Mouse (Mus musculus) layer of hippocampus, adult 2 months (tissue): ENCODE data around the gene Gm38655. TPM values are rescaled to one million over a fixed set of nuclear protein-coding genes. Genes with fewer than 3 reads are reported as not detected.
"Not testable (repeated sequence)": the region's sequence is repeated elsewhere in the genome, so short reads cannot be mapped to it uniquely, and the experiment has no call there.

Experiments
- DNase-seq, 2 experiments: peaks; one replicate each; pipeline ENCODE4 v3.0.0; 2022; ENCODE audit warnings: low spot score in 2 of 2
- H3K27ac ChIP-seq: fragments of 200-600 bp; 2 replicates; pipeline ENCODE4 v1.8.1; 2022
- H3K4me3 ChIP-seq: fragments of 200-600 bp; 2 replicates; pipeline ENCODE4 v1.8.1; 2022; ENCODE audit warnings: mild to moderate bottlenecking
- CTCF ChIP-seq: fragments of 200-600 bp; conservative IDR thresholded peaks from 2 replicates; pipeline ENCODE4 v1.8.1; 2022; ENCODE audit warnings: antibody characterized with exemption, mild to moderate bottlenecking, moderate library complexity
- total RNA-seq, 2 experiments: library from RNA; stranded (reverse); gene quantifications; 2 replicates each; pipeline ENCODE4 v1.2.3; 2021

The Gm38655 gene
- total RNA-seq, 2 experiments from 2014 or later = not detected

- TF ChIP-seq CTCF = no peak
- Histone ChIP-seq H3K27ac (no peak within 1 kb of the TSS), H3K4me3 (no peak within 1 kb of the TSS)
- DNase-seq = no peak
Measured at GRCm38 (mm10) chr17:25162161-25162560, 13.1 kb downstream of the Gm38655 start, which contains the start of gene Ccdc154. TSS of gene Ccdc154 (plus strand) at chr17:25162461.

DNA sequence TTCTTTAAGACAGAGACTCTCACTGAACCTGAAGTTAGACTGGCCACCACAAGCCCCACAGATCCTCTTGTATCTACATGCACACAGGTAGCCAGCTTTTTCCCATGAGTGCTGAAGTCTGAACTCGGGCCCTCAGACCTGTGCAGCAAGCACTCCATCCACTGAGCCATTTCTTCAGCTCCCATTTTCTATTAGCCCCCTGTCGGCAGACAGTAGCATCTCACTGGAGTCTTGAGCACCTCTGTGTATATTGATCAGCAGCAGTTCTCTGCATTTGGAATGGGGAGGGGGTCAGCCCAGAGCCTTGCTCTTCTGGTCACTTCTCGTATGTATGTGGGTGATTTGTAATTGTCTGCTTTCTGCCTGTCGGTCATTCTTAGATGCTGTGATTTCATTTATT is 35.3 kb downstream of the Gm38655 start:
- H3K4me3 ChIP-seq = no peak overlapping the region
- TF ChIP-seq CTCF = peak; percentile 70
- DNase-seq = no peak
- H3K27ac ChIP-seq = no peak overlapping the region

DNA sequence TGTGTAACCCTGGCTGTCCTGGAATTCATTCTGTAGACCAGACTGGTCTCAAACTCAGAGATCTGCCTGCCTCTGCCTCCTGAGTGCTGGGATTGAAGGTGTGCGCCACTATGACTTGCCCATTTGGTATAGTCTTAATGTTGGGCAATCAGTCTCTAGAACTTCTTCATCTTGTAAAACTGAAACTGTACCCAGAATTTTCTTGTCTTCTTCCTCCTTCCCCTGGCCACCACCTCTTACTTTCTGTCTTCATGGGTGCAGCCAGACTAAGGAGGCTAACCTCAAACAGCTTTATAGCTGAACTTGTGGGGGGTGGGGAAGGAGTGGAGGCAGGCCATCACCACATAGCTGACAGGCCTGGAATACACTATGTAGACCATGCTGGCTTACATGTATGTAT is 36.5 kb downstream of the Gm38655 start:
- Histone ChIP-seq H3K27ac (no peak overlapping the region), H3K4me3 (no peak overlapping the region)
- DNase-seq = no peak
- no peak for TF ChIP-seq CTCF

DNA sequence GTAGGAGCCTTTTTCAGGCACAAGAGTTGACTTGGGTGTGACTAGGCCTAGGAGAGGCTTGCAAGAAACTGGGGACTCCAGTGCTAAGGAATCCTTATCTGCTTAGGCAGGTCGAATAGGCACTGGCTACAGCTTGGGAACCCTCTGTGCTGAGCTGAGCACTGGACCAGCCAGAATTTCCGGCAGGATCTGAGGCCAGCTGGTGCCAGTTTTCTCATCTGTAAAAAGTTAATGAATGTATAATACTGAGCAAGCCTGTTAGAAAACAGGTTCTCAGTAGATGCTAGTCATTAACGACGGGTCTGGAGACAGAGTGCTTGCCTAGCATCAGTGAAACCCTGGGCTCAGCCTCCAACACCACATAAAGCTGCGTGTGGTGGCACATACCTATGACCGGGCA is 39.6 kb downstream of the Gm38655 start:
- DNase-seq = no peak
- H3K4me3 ChIP-seq = no peak overlapping the region

GRCm38 (mm10) chr17:25133275-25133698 is 42.0 kb downstream of the Gm38655 start, which contains the start of gene Clcn7:
TSS of gene Clcn7 (plus strand) at chr17:25133391.
- Histone ChIP-seq H3K4me3 (peak within 1 kb of the TSS; percentile 84), H3K27ac (peak within 1 kb of the TSS; percentile 90)
- DNase-seq = peak; percentile 93 to 95
- no peak for TF ChIP-seq CTCF

More for the DNA sequence above, 39.6 kb downstream of the Gm38655 start:
- TF ChIP-seq CTCF = no peak
- H3K27ac ChIP-seq = no peak overlapping the region

DNA sequence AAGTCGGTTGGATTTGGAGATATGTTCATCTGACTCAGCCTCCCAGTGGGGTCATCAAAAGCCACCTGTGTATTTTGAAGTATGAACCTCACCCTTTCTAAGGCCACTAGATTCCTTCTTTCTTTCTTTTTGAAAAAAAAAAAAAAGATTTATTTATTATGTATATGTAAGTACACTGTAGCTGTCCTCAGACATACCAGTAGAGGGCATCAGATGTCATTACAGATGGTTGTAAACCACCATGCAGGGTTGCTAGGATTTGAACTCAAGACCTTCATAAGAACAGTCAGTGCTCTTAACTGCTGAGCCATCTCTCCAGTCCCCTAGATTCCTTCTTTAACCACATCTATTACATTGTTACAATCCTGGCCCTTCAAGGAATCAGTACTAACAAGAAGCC is 45.2 kb downstream of the Gm38655 start:
- no peak for DNase-seq
- peak; percentile 56 for TF ChIP-seq CTCF
- Histone ChIP-seq H3K4me3 (no peak overlapping the region), H3K27ac (no peak overlapping the region)

GRCm38 (mm10) chr17:25127681-25128080 is 47.6 kb downstream of the Gm38655 start:
- H3K4me3 ChIP-seq = no peak overlapping the region
- no peak for DNase-seq
- no peak for TF ChIP-seq CTCF
- H3K27ac ChIP-seq = no peak overlapping the region

- no peak for DNase-seq
- no peak for TF ChIP-seq CTCF
- H3K4me3 ChIP-seq = no peak overlapping the region
- no peak overlapping the region for H3K27ac ChIP-seq
Measured at GRCm38 (mm10) chr17:25127079-25127478, 48.2 kb downstream of the Gm38655 start.

GRCm38 (mm10) chr17:25125442-25126060 is 49.7 kb downstream of the Gm38655 start:
- not testable (repeated sequence) for DNase-seq, H3K4me3 ChIP-seq, H3K27ac ChIP-seq

- no peak overlapping the region for H3K4me3 ChIP-seq
- no peak for DNase-seq
- peak; percentile 65 for TF ChIP-seq CTCF
- no peak overlapping the region for H3K27ac ChIP-seq
Measured at GRCm38 (mm10) chr17:25123979-25124378, 51.3 kb downstream of the Gm38655 start.

Other genes starting within 250 kb of the Gm38655 start
- gene Mapk8ip3, start 238.5 kb downstream of the Gm38655 start, total RNA-seq = 100 to 1,000 TPM; 409 to 411 TPM
- 1 to 10 TPM; 4.4 to 6.1 TPM for gene Jpt2, start 214.8 kb downstream of the Gm38655 start, total RNA-seq
- 10 to 100 TPM; 25.2 to 30.7 TPM for gene Cramp1l, start 159.7 kb downstream of the Gm38655 start, total RNA-seq
- gene Ift140, start 159.4 kb downstream of the Gm38655 start, total RNA-seq = 10 to 100 TPM; 23.5 to 25.0 TPM
- gene Tmem204, start 91.9 kb downstream of the Gm38655 start, total RNA-seq = 1 to 10 TPM; 8.2 to 8.8 TPM
- gene Telo2, start 59.5 kb downstream of the Gm38655 start, total RNA-seq = 10 to 100 TPM; 36.9 to 42.8 TPM
- 1 to 10 TPM; 2.6 to 2.8 TPM for gene Ptx4, start 54.7 kb downstream of the Gm38655 start, total RNA-seq
- 10 to 100 TPM; 53.5 to 55.7 TPM for gene Clcn7, start 42.1 kb downstream of the Gm38655 start, total RNA-seq
- gene Ccdc154, start 13.0 kb downstream of the Gm38655 start, total RNA-seq = under 1 TPM in 1 of 2 experiments, not detected in 1; 0.28 TPM
- gene BC003965, start 9.1 kb upstream of the Gm38655 start, total RNA-seq = 10 to 100 TPM; 20.4 to 22.0 TPM
- gene Unkl, start 12.9 kb upstream of the Gm38655 start, total RNA-seq = 10 to 100 TPM; 36.4 to 40.6 TPM
- gene Gnptg, start 64.7 kb upstream of the Gm38655 start, total RNA-seq = 10 to 100 TPM; 73.7 to 77.4 TPM
- 10 to 100 TPM; 25.0 to 26.2 TPM for gene Tsr3, start 64.7 kb upstream of the Gm38655 start, total RNA-seq
- 10 to 100 TPM in 1 of 2 experiments, 1 to 10 TPM in 1; 9.9 to 10.5 TPM for gene Baiap3, start 80.9 kb upstream of the Gm38655 start, total RNA-seq
- gene Ube2i, start 99.2 kb upstream of the Gm38655 start, total RNA-seq = 100 to 1,000 TPM; 229 to 239 TPM
- not detected for gene Prss34, start 122.9 kb upstream of the Gm38655 start, total RNA-seq
- gene Prss28, start 133.2 kb upstream of the Gm38655 start, total RNA-seq = not detected
- not detected for gene Prss29, start 143.2 kb upstream of the Gm38655 start, total RNA-seq
- gene Tpsab1, start 170.1 kb upstream of the Gm38655 start, total RNA-seq = not detected
- gene Tpsb2, start 190.8 kb upstream of the Gm38655 start, total RNA-seq = under 1 TPM in 1 of 2 experiments, not detected in 1; 0.82 TPM
- gene Tpsg1, start 193.8 kb upstream of the Gm38655 start, total RNA-seq = not detected